Mouse (Mus musculus) midbrain, embryonic 14.5 days (tissue): Measurements from ENCODE around the gene Plcd1. TPM values are rescaled to one million over a fixed set of nuclear protein-coding genes. Genes with fewer than 3 reads are reported as not detected.

Source experiments
- ATAC-seq: fragments of 200-750 bp; cut with Nextera tagmentation; 2 replicates; pipeline ENCODE4 v1.8.0; 2017; ENCODE audit warnings: moderate number of reproducible peaks, moderate library complexity; ENCODE audit not compliant: low FRiP score, low TSS enrichment
- DNase-seq: peaks from one replicate; pipeline ENCODE4 v3.0.0-alpha.2; 2015
- H3K27ac ChIP-seq: fragments of 300-500 bp; sonication (generic); replicated peaks from 2 replicates; pipeline ENCODE4 v1.5.1; 2014; ENCODE audit warnings: mild to moderate bottlenecking, low read depth, low read length, moderate library complexity
- H3K27me3 ChIP-seq: fragments of 300-500 bp; sonication (generic); 2 replicates; pipeline ENCODE4 v1.6.1; 2014; ENCODE audit warnings: low read length, control low read depth, mixed read lengths; ENCODE audit not compliant: control insufficient read depth, insufficient read depth
- H3K36me3 ChIP-seq: fragments of 300-500 bp; sonication (generic); 2 replicates; pipeline ENCODE4 v1.6.1; 2014; ENCODE audit warnings: low read length, control low read depth; ENCODE audit not compliant: control insufficient read depth, insufficient read depth
- H3K4me1 ChIP-seq: fragments of 300-500 bp; sonication (generic); 2 replicates; pipeline ENCODE4 v1.6.1; 2014; ENCODE audit warnings: mild to moderate bottlenecking, antibody characterized with exemption, low read length, control low read depth; ENCODE audit not compliant: control insufficient read depth, insufficient read depth
- H3K4me2 ChIP-seq: fragments of 300-500 bp; sonication (generic); 2 replicates; pipeline ENCODE4 v1.6.1; 2014; ENCODE audit warnings: mild to moderate bottlenecking, low read length, moderate library complexity
- H3K4me3 ChIP-seq: fragments of 300-500 bp; sonication (generic); replicated peaks from 2 replicates; pipeline ENCODE4 v1.5.1; 2014; ENCODE audit warnings: low read depth, low read length
- H3K9ac ChIP-seq: fragments of 300-500 bp; sonication (generic); replicated peaks from 2 replicates; pipeline ENCODE4 v1.6.1; 2014; ENCODE audit warnings: mild to moderate bottlenecking, low read length, moderate library complexity
- H3K9me3 ChIP-seq: fragments of 300-500 bp; sonication (generic); 2 replicates; pipeline ENCODE4 v1.6.1; 2016; ENCODE audit warnings: low read length, control low read depth, mixed read lengths; ENCODE audit not compliant: control insufficient read depth
- WGBS: fragments of 180-500 bp; shearing (Covaris S2); extraction: QIAGEN DNeasy Blood & Tissue Kit; methylation state at CpG from one replicate; pipeline ENCODE4 v1.1.7; 2014; 5-methylcytosine and 5-hydroxymethylcytosine counted together
- polyA plus RNA-seq: library from polyadenylated mRNA; unstranded; fragments of >200 nt; fragmentation: Nextera tagmentation; extraction: Ambion mirVana; gene quantifications from 2 replicates; pipeline ENCODE4 v1.2.1, GENCODE M21; 2014

The Plcd1 gene
- polyA plus RNA-seq, 1 experiment from 2014 or later: 17.0 TPM

DNA sequence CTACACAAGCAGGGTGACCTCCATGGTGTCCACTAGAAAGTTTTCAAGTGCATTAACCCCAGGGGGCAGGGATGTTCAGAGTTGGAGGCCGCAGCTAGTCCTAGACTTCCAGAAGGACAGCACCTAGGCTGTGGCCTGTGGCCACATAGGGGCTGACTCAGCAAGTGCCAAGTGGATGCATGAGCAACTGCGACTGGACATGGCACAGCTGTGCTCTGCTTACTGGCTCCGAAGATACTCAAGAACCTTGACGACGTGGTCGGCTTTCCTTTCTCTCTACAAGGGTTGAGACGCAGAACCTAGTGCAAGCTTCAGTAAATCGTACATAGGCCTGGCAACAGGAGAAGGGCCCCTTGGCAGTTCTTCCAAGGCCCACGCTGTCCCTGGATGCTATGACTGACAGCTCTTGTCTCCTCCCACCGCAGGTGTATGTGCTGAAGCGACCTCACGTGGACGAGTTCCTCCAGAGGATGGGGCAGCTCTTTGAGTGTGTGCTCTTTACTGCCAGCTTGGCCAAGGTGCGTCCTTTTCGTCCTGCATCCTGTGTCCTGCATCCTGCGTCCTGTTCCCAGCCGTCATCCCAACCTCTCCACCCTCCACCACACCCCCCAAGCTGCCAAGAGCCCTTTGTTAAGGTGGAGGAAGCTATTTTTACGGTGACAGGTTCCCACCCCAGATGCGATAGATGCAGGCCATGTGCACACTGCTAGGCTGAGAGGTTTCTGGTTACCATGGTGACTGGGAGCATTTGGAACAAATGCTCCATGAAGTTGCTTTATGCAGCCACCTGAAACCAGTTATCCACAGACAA is 60.0 kb downstream of the Plcd1 start:
- DNase-seq: peak; percentile 78

DNA sequence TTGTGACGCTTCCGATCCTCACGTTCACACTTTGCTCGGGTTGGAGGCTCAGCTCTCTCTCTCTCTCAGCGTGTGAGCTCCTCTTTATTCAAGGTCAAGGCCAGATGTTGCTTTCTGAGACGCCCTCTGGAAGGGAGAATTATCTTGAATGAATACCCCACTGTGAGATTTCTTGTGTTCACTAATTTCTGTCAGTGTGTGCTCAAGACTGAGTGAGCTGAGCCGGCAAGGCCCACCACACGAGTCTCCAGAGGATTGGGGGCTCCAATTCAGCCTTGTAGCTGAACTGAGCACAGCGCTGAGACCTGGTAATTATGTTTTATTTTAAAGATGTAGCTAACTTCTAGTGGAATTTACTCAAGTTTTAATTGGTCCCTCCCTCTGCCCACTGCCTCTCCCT is 60.8 kb downstream of the Plcd1 start:
- Histone ChIP-seq H3K9me3 (no peaks in the 10 kb centered on the region), H3K4me3 (no peak overlapping the region), H3K27me3 (no peaks in the 10 kb centered on the region), H3K36me3 (no peaks in the 10 kb centered on the region), H3K27ac (no peak overlapping the region; the same call in 1 of the 2 replicates), H3K4me2 (no peak overlapping the region), H3K9ac (no peak overlapping the region), H3K4me1 (peaks cover 28% of the 10 kb centered on the region)
- 27% methylated on average over 9 of the region's 9 CpGs for WGBS
- DNase-seq: peak; percentile 38
- no peak for ATAC-seq

More for the DNA sequence above, 60.0 kb downstream of the Plcd1 start:
- Histone ChIP-seq H3K36me3 (no peaks in the 10 kb centered on the region), H3K4me3 (no peak overlapping the region), H3K9ac (no peak overlapping the region), H3K27ac (peak overlapping the region; percentile 64), H3K27me3 (no peaks in the 10 kb centered on the region), H3K4me1 (peaks cover 28% of the 10 kb centered on the region), H3K9me3 (no peaks in the 10 kb centered on the region), H3K4me2 (no peak overlapping the region)
- WGBS: 50% methylated on average over 19 of the region's 19 CpGs
- peak; percentile 62; the same call in 1 of the 2 replicates for ATAC-seq

DNA sequence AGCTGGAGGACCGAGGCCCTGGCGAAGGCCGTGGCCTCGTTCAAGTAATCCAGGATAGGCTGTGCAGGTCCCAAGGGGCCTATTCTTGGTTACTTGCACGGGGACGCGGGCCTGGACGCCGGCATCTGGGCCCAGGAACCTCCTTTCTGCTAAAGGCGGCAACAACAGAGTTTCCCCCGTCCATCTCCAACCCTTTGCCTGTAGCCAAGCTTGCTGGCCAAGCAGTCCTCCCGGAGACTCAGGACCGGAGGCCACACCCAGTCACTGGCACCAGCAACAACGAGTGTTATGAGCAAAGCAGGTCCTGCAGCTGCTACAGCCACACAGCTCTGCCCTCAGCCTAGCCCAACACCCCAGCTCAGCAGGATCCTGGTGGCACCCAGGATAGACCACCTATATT is 61.5 kb downstream of the Plcd1 start:
- H3K4me2 ChIP-seq: no peak overlapping the region
- ATAC-seq: no peak
- H3K9ac ChIP-seq: no peak overlapping the region
- H3K27ac ChIP-seq: no peak overlapping the region
- peaks cover 28% of the 10 kb centered on the region for H3K4me1 ChIP-seq
- no peak for DNase-seq
- WGBS: 82% methylated on average over 14 of the region's 14 CpGs
- H3K27me3 ChIP-seq: no peaks in the 10 kb centered on the region
- no peaks in the 10 kb centered on the region for H3K36me3 ChIP-seq
- no peaks in the 10 kb centered on the region for H3K9me3 ChIP-seq
- no peak overlapping the region for H3K4me3 ChIP-seq

DNA sequence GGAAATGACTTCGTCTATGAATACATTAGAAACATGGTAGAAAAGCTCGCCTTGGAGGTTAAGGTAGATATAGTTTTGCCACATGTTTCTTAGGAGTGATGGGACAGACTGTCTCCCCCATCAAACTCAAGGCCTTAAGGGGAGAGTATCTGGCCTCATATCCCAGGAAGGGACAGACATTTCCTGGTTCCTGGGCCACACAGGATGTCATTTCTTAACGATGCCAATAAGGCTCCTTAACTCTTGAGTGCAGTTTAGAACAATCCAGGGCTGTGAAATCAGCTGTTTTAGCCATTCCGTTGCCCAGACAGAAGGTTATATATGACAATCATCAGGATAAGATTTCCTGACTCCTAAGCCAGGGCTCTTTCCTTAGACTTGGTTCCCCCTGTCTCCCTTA is 62.3 kb downstream of the Plcd1 start:
- Histone ChIP-seq H3K4me1 (peaks cover 28% of the 10 kb centered on the region), H3K27ac (no peak overlapping the region), H3K36me3 (no peaks in the 10 kb centered on the region), H3K4me2 (no peak overlapping the region), H3K4me3 (no peak overlapping the region), H3K9ac (no peak overlapping the region), H3K9me3 (no peaks in the 10 kb centered on the region), H3K27me3 (no peaks in the 10 kb centered on the region)
- DNase-seq (no peak), ATAC-seq (no peak)
- 92% methylated on average over 4 of the region's 4 CpGs for WGBS

DNA sequence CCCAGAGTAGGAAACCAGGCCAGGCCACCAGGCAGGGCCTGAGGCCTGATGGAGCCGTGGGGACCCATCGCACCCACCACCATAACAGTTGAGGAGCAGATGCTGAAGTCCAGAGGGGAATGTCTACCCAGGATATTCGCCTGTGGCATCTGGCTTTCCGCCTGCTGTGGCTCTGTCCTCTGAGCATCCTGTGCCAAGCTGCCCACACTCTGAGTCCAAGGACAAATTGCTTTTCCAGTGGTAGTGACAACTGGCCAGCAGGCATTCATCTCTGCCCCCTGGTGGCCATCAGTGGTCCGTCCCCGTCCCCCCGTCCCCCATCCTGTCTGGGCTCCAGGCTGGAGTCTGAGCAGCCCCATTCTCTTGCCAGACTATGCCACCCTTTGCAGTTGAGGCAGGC is 63.7 kb downstream of the Plcd1 start:
- H3K27ac ChIP-seq: no peak overlapping the region
- H3K9me3 ChIP-seq: no peaks in the 10 kb centered on the region
- DNase-seq: peak; percentile 69
- no peak for ATAC-seq
- WGBS: 56% methylated on average over 7 of the region's 7 CpGs
- no peaks in the 10 kb centered on the region for H3K36me3 ChIP-seq
- H3K4me2 ChIP-seq: no peak overlapping the region
- H3K4me1 ChIP-seq: peaks cover 26% of the 10 kb centered on the region
- H3K27me3 ChIP-seq: no peaks in the 10 kb centered on the region
- H3K4me3 ChIP-seq: no peak overlapping the region
- no peak overlapping the region for H3K9ac ChIP-seq

DNA sequence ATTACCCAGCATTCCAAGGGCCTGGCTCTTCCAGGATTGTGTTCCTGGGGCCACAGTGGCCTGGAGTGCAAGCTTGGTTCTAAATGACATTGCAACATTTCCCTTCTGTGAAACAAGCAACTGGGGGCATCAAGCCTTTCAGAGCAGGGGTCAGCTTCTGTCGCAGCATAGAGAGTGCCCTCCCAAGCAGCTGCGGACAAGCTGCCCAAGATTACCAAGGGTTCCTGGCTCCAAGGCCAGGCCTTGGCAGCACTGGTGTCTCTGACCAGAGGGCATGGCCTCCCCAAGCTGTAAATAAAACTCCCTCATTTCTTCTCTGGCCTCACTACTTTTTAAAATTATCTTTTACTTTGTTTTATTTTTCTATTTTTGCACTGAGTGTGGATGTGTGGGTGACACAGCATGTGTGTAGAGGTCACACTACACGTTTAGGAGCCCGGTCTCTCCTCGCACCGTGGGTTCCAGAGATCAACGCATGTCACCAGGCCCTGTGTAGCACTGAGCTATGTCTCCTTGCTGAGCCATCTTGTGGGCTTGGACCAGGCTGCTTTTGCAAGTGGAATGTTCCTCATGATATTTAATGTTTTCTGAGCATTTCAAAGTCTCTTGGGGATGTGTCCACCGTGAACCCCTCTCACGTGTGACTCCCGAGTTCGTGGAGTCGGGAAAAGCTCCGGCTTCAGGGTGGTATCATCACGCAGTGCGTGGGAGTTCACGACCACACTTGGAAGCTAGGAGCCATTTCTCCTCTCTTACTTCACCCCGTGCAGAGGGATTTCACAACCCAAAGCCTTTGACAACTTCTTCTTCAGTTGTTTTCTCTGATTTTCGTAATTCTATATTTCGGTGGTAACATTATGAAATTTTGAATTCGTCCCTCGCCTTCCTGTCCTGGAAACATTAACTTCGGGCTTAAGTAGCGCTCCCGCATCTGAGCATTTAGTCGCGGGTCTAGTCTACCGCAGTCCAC is 64.8 kb downstream of the Plcd1 start:
- Histone ChIP-seq H3K27ac (no peak overlapping the region), H3K36me3 (no peaks in the 10 kb centered on the region), H3K9ac (no peak overlapping the region), H3K4me3 (no peak overlapping the region), H3K4me2 (no peak overlapping the region), H3K9me3 (no peaks in the 10 kb centered on the region), H3K4me1 (peaks cover 16% of the 10 kb centered on the region), H3K27me3 (no peaks in the 10 kb centered on the region)
- 96% methylated on average over 27 of the region's 27 CpGs for WGBS
- DNase-seq (no peak), ATAC-seq (no peak)

DNA sequence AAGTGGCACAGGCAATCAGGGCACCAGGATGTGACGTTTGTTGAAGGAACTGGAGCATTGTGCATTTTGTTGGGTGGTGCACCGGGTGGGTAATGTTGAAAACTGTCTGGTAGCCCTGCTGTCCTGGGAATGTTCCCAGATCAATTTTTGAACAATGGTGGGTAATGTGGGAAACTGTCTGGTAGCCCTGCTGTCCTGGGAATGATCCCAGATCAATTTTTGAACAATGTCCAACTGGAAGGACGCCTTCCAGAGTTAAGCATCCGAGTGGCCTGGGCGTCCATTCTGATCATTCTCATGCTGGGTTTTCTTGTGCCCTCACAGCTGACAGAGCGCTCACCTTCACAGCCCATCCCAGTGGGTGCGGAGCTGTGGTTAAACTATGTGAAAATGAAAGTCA is 66.0 kb downstream of the Plcd1 start:
- ATAC-seq: no peak
- Histone ChIP-seq H3K9me3 (no peaks in the 10 kb centered on the region), H3K4me1 (peaks cover 4% of the 10 kb centered on the region; the same call in 1 of the 2 replicates), H3K9ac (no peak overlapping the region), H3K4me2 (no peak overlapping the region), H3K27me3 (no peaks in the 10 kb centered on the region), H3K36me3 (no peaks in the 10 kb centered on the region), H3K27ac (no peak overlapping the region), H3K4me3 (no peak overlapping the region)
- 88% methylated on average over 7 of the region's 7 CpGs for WGBS
- no peak for DNase-seq

DNA sequence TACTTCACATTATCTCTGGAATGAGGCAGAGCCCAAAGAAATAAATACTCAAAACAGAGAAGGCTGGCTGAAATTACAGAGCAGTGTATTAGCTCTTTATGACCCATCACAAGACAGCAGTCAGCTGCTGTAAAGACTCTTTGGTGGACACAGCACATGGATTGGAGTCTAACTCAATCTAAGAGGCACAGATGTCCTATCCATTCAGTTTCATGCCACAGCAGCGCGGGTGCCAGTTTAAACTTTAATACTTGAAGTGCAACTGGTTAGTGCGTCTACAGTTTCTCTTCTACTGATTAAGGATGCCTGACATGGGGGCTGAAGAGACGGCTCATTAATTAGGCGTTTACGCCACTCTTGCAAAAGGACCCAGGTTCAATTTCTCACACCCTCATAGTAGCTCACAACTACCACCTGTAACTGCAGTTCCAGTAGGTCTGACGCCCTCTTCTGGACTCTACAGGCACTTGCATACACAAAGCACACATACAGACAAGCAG is 67.4 kb downstream of the Plcd1 start:
- DNase-seq (no peak), ATAC-seq (no peak)
- Histone ChIP-seq H3K9ac (no peak overlapping the region), H3K27me3 (no peaks in the 10 kb centered on the region), H3K36me3 (no peaks in the 10 kb centered on the region), H3K4me3 (no peak overlapping the region), H3K27ac (no peak overlapping the region), H3K9me3 (no peaks in the 10 kb centered on the region), H3K4me2 (no peak overlapping the region), H3K4me1 (no peaks in the 10 kb centered on the region)
- 90% methylated on average over 7 of the region's 7 CpGs for WGBS
